In the genomic region with DNA sequence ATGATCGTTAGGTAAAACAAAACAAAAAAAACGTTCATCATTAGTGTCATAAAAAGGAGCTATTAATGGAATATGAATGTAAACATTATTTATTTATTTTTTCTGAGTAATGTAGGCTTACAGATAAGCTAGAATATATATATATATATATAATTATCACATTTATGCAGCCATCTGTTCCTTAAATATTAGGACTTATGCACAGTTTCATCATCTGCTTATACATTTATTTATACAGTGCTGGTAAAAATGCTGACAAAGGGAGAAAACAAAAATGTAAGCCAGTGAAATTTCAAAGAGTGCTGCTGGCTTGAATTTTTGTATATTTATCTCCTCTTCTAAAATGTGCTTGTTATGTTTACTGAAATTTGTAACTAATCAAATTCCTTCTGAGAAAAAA, we compare ENCODE assay signal across 28 mouse cellular contexts.
"Had no signal": no experiment of that assay in that cellular context is flagged by ENCODE, and none has a peak within 500 bp of the region (broad histone marks: within the 10 kb centered on the region; RNA-seq: fewer than 3 reads in every experiment).

No protein-coding gene starts in this region.

- H3K36me3 ChIP-seq: heart, embryonic 13.5 days; heart, embryonic 15.5 days; hindbrain, embryonic 13.5 days; hindbrain, embryonic 15.5 days; kidney, embryonic 15.5 days; limb, embryonic 10.5 days; limb, embryonic 12.5 days; liver, embryonic 13.5 days had no signal

- H3K27ac ChIP-seq: heart, adult 2 months; heart, embryonic 13.5 days; heart, embryonic 15.5 days; hindbrain, embryonic 13.5 days; hindbrain, embryonic 15.5 days; hindbrain, postnatal 0 days; kidney, embryonic 15.5 days; kidney, postnatal 0 days; left cerebral cortex, adult 2 months; limb, embryonic 10.5 days; limb, embryonic 12.5 days; liver, embryonic 13.5 days had no signal

- DNase-seq: gastrocnemius, postnatal 14 days; gastrocnemius, postnatal 36 days; heart, adult 11 months; heart, adult 2 months; heart, postnatal 14 days; heart, postnatal 36 days; kidney, adult 11 months; kidney, adult 2 months; kidney, adult 9 months; kidney, postnatal 14 days; kidney, postnatal 36 days; layer of hippocampus, adult 9-11 months; layer of hippocampus, postnatal 36 days; liver; liver, embryonic 13.5 days had no signal

- H3K9me3 ChIP-seq: heart, embryonic 13.5 days; heart, embryonic 15.5 days; hindbrain, embryonic 13.5 days; hindbrain, embryonic 15.5 days; kidney, embryonic 15.5 days; limb, embryonic 10.5 days; liver, embryonic 13.5 days had no signal

- H3K4me3 ChIP-seq: heart, adult 2 months; heart, embryonic 13.5 days; heart, embryonic 15.5 days; hindbrain, embryonic 13.5 days; hindbrain, embryonic 15.5 days; kidney, embryonic 15.5 days; left cerebral cortex, adult 2 months; limb, embryonic 10.5 days; limb, embryonic 12.5 days; liver, embryonic 13.5 days had no signal

- H3K9ac ChIP-seq: heart, embryonic 13.5 days; heart, embryonic 15.5 days; hindbrain, embryonic 13.5 days; hindbrain, embryonic 15.5 days; kidney, embryonic 15.5 days; limb, embryonic 12.5 days; liver, embryonic 13.5 days had no signal

- H3K4me2 ChIP-seq: heart, embryonic 11.5 days; heart, embryonic 13.5 days; heart, embryonic 15.5 days; hindbrain, embryonic 13.5 days; hindbrain, embryonic 15.5 days; kidney, embryonic 15.5 days; limb, embryonic 12.5 days; liver, embryonic 11.5 days; liver, embryonic 13.5 days had no signal

- H3K4me1 ChIP-seq: heart, embryonic 13.5 days; heart, embryonic 15.5 days; hindbrain, embryonic 13.5 days; hindbrain, embryonic 15.5 days; kidney, embryonic 15.5 days; limb, embryonic 10.5 days; limb, embryonic 12.5 days; liver, embryonic 13.5 days had no signal

- ATAC-seq: hindbrain, postnatal 0 days; intestine, embryonic 16.5 days had no signal

- H3K27me3 ChIP-seq: heart, embryonic 13.5 days; heart, embryonic 15.5 days; hindbrain, embryonic 13.5 days; hindbrain, embryonic 15.5 days; kidney, embryonic 15.5 days; limb, embryonic 12.5 days; liver, embryonic 13.5 days had no signal
